Mouse (Mus musculus) neural tube, embryonic 12.5 days (tissue): Measurements from ENCODE around the gene Xpr1. TPM values are rescaled to one million over a fixed set of nuclear protein-coding genes. Genes with fewer than 3 reads are reported as not detected.
A peak's percentile ranks its signal among the peaks of the same experiment; 100 is the strongest.

Experiments
- ATAC-seq: fragments of 200-750 bp; cut with Nextera tagmentation; 2 replicates; pipeline ENCODE4 v1.8.0; 2017; ENCODE audit warnings: low read depth, mild to moderate bottlenecking, moderate TSS enrichment, moderate library complexity; ENCODE audit not compliant: low FRiP score
- H3K27ac ChIP-seq: fragments of 300-500 bp; sonication (generic); 2 replicates; pipeline ENCODE4 v1.5.1; 2016
- H3K27me3 ChIP-seq: fragments of 300-500 bp; sonication (generic); replicated peaks from 2 replicates; pipeline ENCODE4 v1.6.1; 2016; ENCODE audit warnings: mild to moderate bottlenecking
- H3K36me3 ChIP-seq: fragments of 300-500 bp; sonication (generic); 2 replicates; pipeline ENCODE4 v1.6.1; 2016; ENCODE audit warnings: mild to moderate bottlenecking
- H3K4me1 ChIP-seq: fragments of 300-500 bp; sonication (generic); 2 replicates; pipeline ENCODE4 v1.6.1; 2016
- H3K4me2 ChIP-seq: fragments of 300-500 bp; sonication (generic); replicated peaks from 2 replicates; pipeline ENCODE4 v1.6.1; 2016; ENCODE audit warnings: mild to moderate bottlenecking
- H3K4me3 ChIP-seq: fragments of 300-500 bp; sonication (generic); 2 replicates; pipeline ENCODE4 v1.5.1; 2016
- H3K9ac ChIP-seq: fragments of 300-500 bp; sonication (generic); 2 replicates; pipeline ENCODE4 v1.6.1; 2016; ENCODE audit warnings: mild to moderate bottlenecking
- H3K9me3 ChIP-seq: fragments of 300-500 bp; sonication (generic); 2 replicates; pipeline ENCODE4 v1.6.1; 2016; ENCODE audit warnings: mild to moderate bottlenecking
- WGBS: fragments of 180-500 bp; shearing (Covaris S2); methylation state at CpG from one replicate; pipeline ENCODE4 v1.1.7; 2016; 5-methylcytosine and 5-hydroxymethylcytosine counted together
- polyA plus RNA-seq: library from polyadenylated mRNA; unstranded; fragments of >200 nt; fragmentation: Nextera tagmentation; extraction: Ambion mirVana; gene quantifications from 2 replicates; pipeline ENCODE4 v1.2.1, GENCODE M21; 2016

Xpr1 gene
- polyA plus RNA-seq, 1 experiment from 2014 or later: 30.8 TPM

DNA sequence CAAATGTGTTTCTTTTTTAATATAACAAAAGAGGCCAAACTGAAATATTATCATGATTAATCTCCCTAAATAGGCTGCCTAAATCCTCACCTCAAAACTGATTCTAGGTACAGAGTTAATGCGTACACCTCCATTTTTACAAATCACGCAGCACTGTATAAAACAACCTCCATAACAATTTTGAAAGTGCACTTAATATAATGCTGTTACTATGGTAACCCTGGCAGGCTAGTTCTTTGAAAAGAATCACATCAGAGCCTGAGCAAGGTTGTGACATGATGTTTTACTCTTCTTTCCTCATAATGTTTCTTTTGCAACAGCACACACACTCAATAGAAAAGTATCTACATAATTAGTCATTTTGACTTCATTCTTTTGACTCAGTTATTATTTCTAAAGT is 113.8 kb downstream of the Xpr1 start:
- peaks cover 10% of the 10 kb centered on the region; the same call in 1 of the 2 replicates for H3K4me1 ChIP-seq
- no peak overlapping the region for H3K27ac ChIP-seq
- H3K4me3 ChIP-seq: no peak overlapping the region
- H3K27me3 ChIP-seq: no peaks in the 10 kb centered on the region
- WGBS: 88% methylated on average over 2 of the region's 2 CpGs
- no peaks in the 10 kb centered on the region for H3K9me3 ChIP-seq
- peaks cover under 1% of the 10 kb centered on the region; the same call in 1 of the 2 replicates for H3K36me3 ChIP-seq
- no peak overlapping the region for H3K4me2 ChIP-seq
- no peak for ATAC-seq
- H3K9ac ChIP-seq: no peak overlapping the region

- Histone ChIP-seq H3K27me3 (no peaks in the 10 kb centered on the region), H3K4me2 (no peak overlapping the region), H3K36me3 (no peaks in the 10 kb centered on the region), H3K27ac (no peak overlapping the region), H3K4me1 (no peaks in the 10 kb centered on the region), H3K9ac (no peak overlapping the region), H3K4me3 (no peak overlapping the region), H3K9me3 (no peaks in the 10 kb centered on the region)
- ATAC-seq: no peak
- WGBS: 97% methylated on average over 5 of the region's 5 CpGs
These were observed 119.6 kb downstream of the Xpr1 start for GRCm38 (mm10) chr1:155297615-155298014.

GRCm38 (mm10) chr1:155297203-155297602 is 120.0 kb downstream of the Xpr1 start:
- H3K27me3 ChIP-seq: no peaks in the 10 kb centered on the region
- no peaks in the 10 kb centered on the region for H3K9me3 ChIP-seq
- ATAC-seq: no peak
- no peaks in the 10 kb centered on the region for H3K4me1 ChIP-seq
- no peak overlapping the region for H3K9ac ChIP-seq
- 0 out of 2 replicates have a peak, but pooled peaks cover 2% of the 10 kb centered on the region for H3K36me3 ChIP-seq
- no peak overlapping the region for H3K27ac ChIP-seq
- WGBS: 82% methylated on average over 2 of the region's 2 CpGs
- no peak overlapping the region for H3K4me2 ChIP-seq
- H3K4me3 ChIP-seq: no peak overlapping the region

- no peak overlapping the region for H3K4me3 ChIP-seq
- H3K27ac ChIP-seq: no peak overlapping the region
- no peaks in the 10 kb centered on the region for H3K9me3 ChIP-seq
- H3K36me3 ChIP-seq: peaks cover 17% of the 10 kb centered on the region
- 18% methylated on average over 3 of the region's 3 CpGs for whole genome bisulfite sequencing
- no peaks in the 10 kb centered on the region for H3K27me3 ChIP-seq
- no peak overlapping the region for H3K4me2 ChIP-seq
- 0 out of 2 replicates have a peak, but pooled peaks have one; percentile 48 for ATAC-seq
- H3K9ac ChIP-seq: no peak overlapping the region
- H3K4me1 ChIP-seq: no peaks in the 10 kb centered on the region
These were observed 123.8 kb downstream of the Xpr1 start for GRCm38 (mm10) chr1:155293446-155293845.

DNA sequence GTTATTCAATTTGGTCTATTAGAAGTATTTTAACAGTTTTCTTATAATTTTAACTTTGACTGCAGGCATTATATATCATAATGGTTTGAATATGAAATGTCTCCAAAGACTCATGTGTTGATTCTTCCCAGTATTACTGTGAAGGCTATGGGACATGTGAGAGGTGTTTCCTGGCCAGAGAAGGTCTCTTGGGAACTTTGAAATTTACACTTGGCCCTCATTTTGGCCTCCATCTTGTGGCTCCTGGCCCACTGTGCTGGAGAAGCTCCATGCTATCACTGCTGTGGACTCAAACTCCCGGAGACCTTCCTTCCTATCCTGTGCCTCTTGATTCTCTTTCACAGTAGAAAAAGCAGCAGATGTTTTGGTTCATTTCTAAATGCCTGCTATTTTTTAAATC is 127.8 kb downstream of the Xpr1 start:
- no peak overlapping the region for H3K27ac ChIP-seq
- no peak overlapping the region for H3K4me2 ChIP-seq
- H3K9me3 ChIP-seq: no peaks in the 10 kb centered on the region
- no peak for ATAC-seq
- WGBS: 96% methylated on average over 1 of the region's 1 CpGs
- H3K9ac ChIP-seq: no peak overlapping the region
- no peaks in the 10 kb centered on the region for H3K4me1 ChIP-seq
- H3K4me3 ChIP-seq: no peak overlapping the region
- peaks cover 37% of the 10 kb centered on the region for H3K36me3 ChIP-seq
- no peaks in the 10 kb centered on the region for H3K27me3 ChIP-seq

- Histone ChIP-seq H3K36me3 (peaks cover 41% of the 10 kb centered on the region), H3K27me3 (no peaks in the 10 kb centered on the region), H3K27ac (no peak overlapping the region), H3K4me3 (no peak overlapping the region), H3K4me2 (no peak overlapping the region), H3K9ac (no peak overlapping the region), H3K4me1 (no peaks in the 10 kb centered on the region), H3K9me3 (no peaks in the 10 kb centered on the region)
- WGBS: 88% methylated on average over 3 of the region's 3 CpGs
- no peak for ATAC-seq
These were observed 129.2 kb downstream of the Xpr1 start for GRCm38 (mm10) chr1:155288033-155288432.

- ATAC-seq: no peak
- Histone ChIP-seq H3K36me3 (peaks cover 37% of the 10 kb centered on the region), H3K4me2 (no peak overlapping the region), H3K4me3 (no peak overlapping the region), H3K4me1 (no peaks in the 10 kb centered on the region), H3K27ac (no peak overlapping the region), H3K27me3 (no peaks in the 10 kb centered on the region), H3K9ac (no peak overlapping the region), H3K9me3 (no peaks in the 10 kb centered on the region)
- 87% methylated on average over 7 of the region's 7 CpGs for whole genome bisulfite sequencing
These were observed 133.4 kb downstream of the Xpr1 start for GRCm38 (mm10) chr1:155283808-155284207.

- Histone ChIP-seq H3K4me3 (no peak overlapping the region), H3K27ac (no peak overlapping the region), H3K27me3 (no peaks in the 10 kb centered on the region), H3K36me3 (peaks cover 16% of the 10 kb centered on the region), H3K4me2 (no peak overlapping the region), H3K4me1 (0 out of 2 replicates have a peak, but pooled peaks cover 3% of the 10 kb centered on the region), H3K9me3 (no peaks in the 10 kb centered on the region), H3K9ac (no peak overlapping the region)
- WGBS: 62% methylated on average over 18 of the region's 18 CpGs
- peak; percentile 78 for ATAC-seq
These were observed 136.0 kb downstream of the Xpr1 start for GRCm38 (mm10) chr1:155281003-155281793.

DNA sequence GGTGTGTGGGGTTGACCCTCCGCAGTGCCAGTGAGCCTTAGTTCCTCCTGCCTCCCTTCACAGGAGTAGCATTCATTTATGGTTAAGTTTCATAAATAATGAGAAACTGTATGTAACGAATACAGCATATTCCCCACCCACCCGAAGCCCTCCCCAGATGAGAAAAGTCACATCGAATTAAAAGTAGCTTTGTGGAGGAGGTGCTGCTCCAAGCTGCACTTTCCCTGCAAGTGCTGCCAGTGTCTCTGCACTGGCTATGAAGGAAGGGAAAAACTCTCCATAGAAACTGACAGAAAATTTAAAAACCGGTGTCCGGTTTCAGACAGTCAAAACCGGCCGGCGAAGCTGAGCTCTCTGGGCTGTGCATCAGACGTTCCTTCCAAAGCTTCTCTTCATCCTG is 136.9 kb downstream of the Xpr1 start:
- Histone ChIP-seq H3K27ac (no peak overlapping the region), H3K36me3 (peaks cover 16% of the 10 kb centered on the region), H3K9me3 (no peaks in the 10 kb centered on the region), H3K4me3 (no peak overlapping the region), H3K27me3 (no peaks in the 10 kb centered on the region), H3K4me2 (no peak overlapping the region), H3K4me1 (0 out of 2 replicates have a peak, but pooled peaks cover 3% of the 10 kb centered on the region), H3K9ac (no peak overlapping the region)
- 86% methylated on average over 10 of the region's 10 CpGs for WGBS
- no peak for ATAC-seq

DNA sequence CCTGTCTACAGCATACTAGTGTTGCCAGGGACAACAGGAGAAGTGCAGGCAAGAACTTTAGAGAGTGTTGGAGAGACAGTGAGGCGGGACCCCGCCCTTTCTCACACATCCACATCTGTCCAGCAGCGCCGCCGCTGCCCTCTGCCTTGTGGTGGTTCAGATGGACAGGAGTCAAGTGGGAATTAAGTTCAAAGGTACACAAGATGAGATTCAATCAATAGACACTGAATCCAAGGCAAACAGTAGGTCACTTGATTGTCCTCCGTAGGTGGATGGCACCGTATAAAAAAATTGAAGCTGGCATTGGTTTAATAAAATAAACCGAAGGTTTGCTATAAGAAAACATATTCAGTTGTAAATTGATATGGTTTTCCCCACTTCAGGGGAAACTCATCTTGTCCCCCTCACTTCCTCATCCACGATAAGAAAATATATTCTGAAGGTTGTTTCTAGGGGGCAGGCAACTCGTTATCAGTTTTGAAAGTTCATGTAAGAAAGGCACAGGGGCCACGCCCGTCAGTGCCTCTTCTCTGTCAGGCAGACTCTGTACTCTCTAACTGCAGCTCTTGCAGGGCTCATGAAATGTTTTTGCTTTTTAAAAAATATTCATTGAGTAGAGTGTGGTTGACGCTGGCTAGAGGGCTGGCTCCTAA is 140.7 kb downstream of the Xpr1 start:
- Histone ChIP-seq H3K4me2 (no peak overlapping the region), H3K4me1 (0 out of 2 replicates have a peak, but pooled peaks cover 3% of the 10 kb centered on the region), H3K4me3 (no peak overlapping the region), H3K9ac (no peak overlapping the region), H3K9me3 (no peaks in the 10 kb centered on the region), H3K36me3 (peaks cover 6% of the 10 kb centered on the region; the same call in 1 of the 2 replicates), H3K27me3 (no peaks in the 10 kb centered on the region), H3K27ac (no peak overlapping the region)
- WGBS: 79% methylated on average over 13 of the region's 13 CpGs
- no peak for ATAC-seq

DNA sequence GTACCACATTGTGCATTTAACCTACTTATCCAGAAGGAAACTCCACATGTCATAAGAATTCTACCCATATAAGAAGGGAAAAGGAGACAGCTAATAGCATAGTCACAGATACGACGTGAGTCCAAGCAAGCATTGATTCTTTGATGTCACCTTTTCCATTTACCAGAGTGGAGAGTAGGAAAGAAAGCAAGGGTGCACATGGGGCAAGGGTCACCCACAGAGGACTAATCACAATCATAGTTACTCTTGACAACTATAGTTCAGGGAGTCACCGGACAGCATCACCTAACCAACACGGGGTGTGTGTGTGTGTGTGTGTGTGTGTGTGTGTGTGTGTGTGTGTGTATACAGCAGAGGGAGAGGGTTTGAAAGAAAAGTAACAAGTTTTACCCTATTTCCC is 141.4 kb downstream of the Xpr1 start:
- ATAC-seq: no peak
- no peak overlapping the region for H3K27ac ChIP-seq
- H3K9ac ChIP-seq: no peak overlapping the region
- H3K36me3 ChIP-seq: peaks cover 2% of the 10 kb centered on the region; the same call in 1 of the 2 replicates
- H3K4me1 ChIP-seq: 0 out of 2 replicates have a peak, but pooled peaks cover 3% of the 10 kb centered on the region
- no peak overlapping the region for H3K4me3 ChIP-seq
- 81% methylated on average over 4 of the region's 4 CpGs for WGBS
- no peaks in the 10 kb centered on the region for H3K9me3 ChIP-seq
- no peak overlapping the region for H3K4me2 ChIP-seq
- H3K27me3 ChIP-seq: no peaks in the 10 kb centered on the region

- WGBS: 88% methylated on average over 3 of the region's 3 CpGs
- Histone ChIP-seq H3K9me3 (no peaks in the 10 kb centered on the region), H3K27ac (no peak overlapping the region), H3K27me3 (no peaks in the 10 kb centered on the region), H3K9ac (no peak overlapping the region), H3K36me3 (peaks cover 2% of the 10 kb centered on the region; the same call in 1 of the 2 replicates), H3K4me1 (0 out of 2 replicates have a peak, but pooled peaks cover 3% of the 10 kb centered on the region), H3K4me2 (no peak overlapping the region), H3K4me3 (no peak overlapping the region)
- ATAC-seq: no peak
These were observed 142.2 kb downstream of the Xpr1 start for GRCm38 (mm10) chr1:155274976-155275375.
